Mouse (Mus musculus) cerebellum, postnatal 25 days (tissue): ENCODE results near the gene Eid1.
A peak's percentile ranks its signal among the peaks of the same experiment; 100 is the strongest.

Experiments
- DNase-seq, 2 experiments: peaks; one replicate each; pipeline ENCODE4 v3.0.0; 2021; ENCODE audit warnings: mixed read lengths in 2 of 2

Gene Eid1

DNA sequence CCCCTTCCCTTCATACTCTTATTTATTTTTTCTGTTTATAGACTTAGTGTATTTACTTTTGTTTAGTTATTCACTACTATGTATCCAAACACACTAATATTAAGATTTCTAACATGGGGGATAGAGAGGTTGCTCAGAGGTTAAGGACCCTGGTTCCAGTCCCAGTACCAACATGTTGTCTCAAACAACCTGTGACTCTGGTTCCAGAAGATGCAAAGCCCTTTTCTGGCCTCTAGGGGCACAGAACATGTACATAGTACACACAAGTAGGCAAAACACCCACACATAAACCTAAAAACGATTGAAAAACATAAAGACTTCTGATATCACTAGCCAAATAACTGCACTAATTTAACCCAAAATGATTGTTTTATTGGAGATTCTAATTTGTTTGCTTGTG is 2.0 kb upstream of the Eid1 start:
- DNase-seq, result no peak

DNA sequence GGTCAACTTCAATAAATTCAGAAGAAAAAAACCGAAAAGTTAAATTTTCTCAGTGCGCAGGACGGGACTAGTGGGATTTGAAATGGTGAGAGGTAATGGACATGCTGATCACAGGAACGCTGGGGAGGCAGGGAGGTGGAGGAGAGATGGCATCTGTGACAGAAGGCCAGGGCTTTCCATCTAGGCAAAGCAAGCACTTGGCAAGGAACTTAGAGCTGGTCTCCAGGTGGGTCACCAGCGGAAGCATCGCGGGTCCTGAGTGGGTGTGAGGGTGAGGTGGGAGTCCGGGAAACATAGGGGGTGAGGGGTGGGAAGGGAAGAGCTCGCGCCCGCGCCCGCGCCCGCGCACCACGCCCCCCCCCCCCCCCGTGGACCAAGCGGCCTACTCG is 333 bp upstream of the Eid1 start:
- DNase-seq, result no peak

DNA sequence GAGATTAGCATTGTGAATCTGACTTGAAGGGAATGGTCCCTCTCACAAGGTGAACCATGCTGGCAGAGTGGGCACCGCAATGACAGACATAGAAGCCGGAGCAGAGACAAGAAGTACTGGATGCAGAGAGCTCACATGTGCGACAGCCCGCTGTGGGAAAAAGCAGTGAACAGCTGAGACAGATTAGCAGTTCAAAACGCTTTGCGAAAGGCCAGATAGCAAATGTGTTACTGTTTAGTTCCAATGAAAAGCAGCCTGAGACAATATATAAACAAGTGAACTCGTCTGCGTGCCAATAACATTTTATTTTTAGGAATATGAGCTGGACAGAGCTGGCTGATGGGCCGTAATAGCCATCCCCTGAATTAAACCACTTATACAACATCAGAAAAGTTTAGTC is 8.9 kb downstream of the Eid1 start:
- no peak for DNase-seq

DNA sequence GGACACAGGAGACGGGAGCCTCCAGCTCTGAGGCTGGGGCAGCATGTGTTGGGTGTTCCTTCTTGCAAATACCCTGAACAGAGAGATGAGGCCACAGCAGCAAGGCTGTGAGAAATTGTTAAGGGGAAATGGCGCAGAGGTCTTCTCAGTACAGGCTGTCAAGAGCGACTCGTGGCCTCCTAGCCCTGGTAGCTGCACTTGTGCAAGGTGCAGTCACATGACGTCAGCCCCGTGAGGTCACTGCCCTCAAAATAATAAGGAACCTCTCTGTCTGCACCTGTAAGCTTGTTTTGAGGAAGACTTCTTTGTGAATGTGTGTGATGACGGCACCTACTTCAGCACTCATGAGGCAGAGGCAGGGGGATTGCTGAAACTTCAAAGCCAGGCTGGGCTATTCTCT is 11.0 kb downstream of the Eid1 start:
- DNase-seq, result no peak

DNA sequence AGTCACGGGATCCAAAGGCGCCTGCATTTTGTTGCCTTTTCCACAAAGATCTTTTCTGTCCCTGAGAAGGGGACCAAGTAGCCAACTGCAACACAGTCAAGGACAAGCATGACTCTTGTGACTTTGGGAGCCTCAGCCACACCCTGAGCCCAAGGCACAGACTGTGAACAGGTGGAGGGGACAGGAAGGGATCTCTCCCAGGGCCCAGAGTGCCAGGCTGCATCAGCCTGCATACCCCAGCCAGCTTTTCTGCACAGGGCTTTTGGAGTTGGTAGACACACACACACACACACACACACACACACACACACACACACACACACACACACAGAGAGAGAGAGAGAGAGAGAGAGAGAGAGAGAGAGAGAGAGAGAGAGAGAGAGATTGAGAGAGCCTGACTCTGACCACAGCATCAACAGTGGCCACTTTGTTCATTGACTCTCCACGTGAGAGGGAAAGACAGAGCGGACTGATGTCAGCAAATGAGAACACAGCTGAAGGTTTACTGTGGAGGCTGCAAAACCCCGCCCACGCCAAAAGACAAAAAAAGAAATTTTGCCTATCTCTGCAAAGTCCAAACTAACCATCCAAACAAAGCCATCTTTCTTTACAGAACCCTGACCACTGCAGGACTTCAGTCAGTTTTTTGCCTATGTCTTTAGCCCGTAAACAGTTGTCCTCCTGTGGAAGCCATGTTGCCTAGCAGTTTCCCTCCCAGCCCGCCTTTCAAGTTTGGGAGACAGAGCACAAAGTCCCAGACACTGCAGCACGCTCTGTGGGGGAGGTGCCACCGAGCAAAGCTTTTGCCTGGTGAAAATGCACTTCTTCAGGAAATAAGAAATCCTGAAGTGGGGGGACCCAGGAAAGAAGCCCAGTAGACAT is 11.9 kb downstream of the Eid1 start:
- DNase-seq, result no peak

DNA sequence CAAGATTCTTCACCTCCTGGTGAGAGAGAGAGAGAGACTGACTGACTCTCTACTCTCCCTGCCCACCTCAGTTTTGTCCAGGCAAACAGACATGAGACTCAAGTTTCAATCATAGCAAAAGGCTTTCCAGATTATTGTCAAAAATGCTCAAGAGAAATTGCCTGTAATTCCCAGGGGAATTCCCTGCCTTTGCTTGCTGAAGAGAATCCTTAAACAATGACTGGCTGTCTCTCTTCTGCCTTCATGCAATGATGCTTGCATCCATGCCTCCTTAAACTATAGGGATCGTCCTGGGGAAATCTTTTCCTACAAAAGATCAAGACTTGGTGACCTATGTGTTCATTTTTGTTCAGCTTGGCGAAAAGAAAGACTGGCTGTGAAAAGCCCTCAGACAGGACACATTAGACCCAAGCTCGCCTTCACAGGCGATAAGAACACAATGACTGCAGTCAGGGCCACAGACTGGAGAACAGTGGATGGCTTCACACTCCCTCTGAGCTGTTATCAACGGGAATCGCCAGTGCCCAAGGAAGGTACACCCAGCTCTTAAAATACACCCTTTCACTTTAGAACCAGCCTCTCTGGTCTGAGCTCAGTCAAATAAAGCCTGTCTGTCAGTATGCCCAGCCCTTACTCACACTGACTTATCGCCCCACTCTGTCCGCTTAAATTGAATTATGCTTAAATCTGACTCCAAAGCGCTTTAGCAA is 12.7 kb downstream of the Eid1 start:
- DNase-seq, result no peak

DNA sequence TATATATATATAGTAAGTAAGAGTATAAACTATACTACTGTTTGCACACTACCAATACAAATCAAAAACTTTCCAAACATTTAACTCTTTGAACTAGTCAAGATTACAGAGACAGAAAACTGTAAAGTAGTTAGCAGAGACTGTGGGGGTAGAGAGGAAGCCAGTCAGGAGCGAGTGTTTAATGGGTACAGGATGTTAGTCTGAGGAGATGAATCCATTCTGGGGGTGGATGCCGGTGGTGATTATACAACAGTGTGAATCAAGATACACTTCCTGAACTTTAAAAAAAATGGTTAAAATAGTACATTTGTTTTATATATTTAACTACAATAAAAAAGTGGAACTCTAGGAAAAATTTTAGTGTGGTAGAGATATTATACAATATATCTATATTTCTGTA is 19.1 kb downstream of the Eid1 start:
- DNase-seq, result no peak

DNA sequence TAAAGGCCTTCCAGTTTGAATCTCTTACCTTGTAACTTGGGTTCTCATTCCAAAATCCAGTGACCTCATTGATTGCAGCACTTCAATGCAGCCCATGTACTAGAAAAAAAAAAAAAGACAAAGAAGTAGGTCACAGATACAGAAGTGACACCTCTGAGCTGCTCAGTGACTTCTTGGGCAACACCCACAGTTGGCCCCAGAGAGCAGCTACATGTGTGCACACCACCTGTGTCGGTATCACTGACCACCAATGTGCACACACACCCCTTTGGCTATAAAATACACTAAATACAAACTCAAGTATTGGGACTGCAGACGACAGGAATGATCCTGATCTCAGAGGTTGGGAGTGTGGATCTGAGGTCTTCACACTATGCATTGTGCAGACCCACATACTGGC is 21.9 kb downstream of the Eid1 start:
- DNase-seq, result no peak

DNA sequence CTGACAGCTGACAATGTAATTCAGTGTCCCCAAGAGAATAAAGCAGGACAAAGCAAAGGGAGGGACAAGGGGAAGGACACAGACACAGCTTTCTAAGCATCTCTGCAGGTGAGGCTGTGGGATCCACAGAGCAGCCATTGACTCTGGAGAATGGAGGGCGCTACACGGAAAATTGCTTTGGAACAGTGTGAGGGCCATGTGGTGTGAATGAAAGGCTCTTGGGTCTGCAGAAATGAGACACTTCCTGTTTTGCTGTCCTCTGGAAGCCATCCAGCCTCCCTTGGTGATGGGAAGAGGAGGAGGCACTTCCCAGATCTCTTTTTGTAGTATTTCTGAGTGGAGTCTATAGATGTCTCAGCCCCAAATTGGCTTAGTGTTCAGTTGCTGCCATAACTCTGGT is 23.3 kb downstream of the Eid1 start:
- DNase-seq, result no peak

DNA sequence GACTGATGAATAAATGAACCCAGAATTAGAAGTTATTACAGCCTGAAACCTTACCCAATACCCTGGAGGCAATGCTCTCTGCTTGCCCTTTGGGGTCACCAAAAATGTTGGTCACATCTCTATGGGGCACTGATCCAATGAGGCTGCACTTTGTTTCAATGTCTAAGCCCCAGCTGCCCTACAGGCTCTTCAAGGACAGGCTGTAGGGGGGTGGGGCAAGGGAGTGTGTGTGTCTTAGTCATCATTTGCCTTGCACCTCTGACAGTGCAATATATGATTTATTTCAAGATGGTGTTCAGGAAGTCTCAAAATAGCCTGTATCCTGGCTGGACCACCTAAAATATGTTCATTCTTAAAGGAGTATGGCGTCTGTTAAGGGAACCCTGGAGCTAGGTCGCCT is 28.7 kb downstream of the Eid1 start:
- no peak for DNase-seq

DNA sequence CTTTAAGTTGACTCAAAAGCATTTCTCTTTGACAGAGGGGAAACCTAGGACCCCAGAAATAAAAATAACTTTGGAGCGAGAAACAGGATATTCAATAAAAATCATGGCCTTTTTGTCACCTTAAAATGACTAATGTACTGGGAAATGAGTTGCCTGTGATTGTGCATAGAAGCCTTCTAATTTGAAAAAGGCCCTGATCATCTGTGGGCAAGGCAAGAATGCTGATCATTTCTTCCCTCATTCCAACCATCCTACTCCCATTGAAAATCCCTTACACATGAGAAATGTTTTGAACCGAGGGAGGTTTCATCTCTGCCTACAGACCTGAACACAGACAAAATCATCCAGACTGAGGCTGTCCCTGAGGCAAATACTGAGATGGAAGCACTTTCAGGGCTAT is 30.0 kb downstream of the Eid1 start:
- DNase-seq, result no peak

DNA sequence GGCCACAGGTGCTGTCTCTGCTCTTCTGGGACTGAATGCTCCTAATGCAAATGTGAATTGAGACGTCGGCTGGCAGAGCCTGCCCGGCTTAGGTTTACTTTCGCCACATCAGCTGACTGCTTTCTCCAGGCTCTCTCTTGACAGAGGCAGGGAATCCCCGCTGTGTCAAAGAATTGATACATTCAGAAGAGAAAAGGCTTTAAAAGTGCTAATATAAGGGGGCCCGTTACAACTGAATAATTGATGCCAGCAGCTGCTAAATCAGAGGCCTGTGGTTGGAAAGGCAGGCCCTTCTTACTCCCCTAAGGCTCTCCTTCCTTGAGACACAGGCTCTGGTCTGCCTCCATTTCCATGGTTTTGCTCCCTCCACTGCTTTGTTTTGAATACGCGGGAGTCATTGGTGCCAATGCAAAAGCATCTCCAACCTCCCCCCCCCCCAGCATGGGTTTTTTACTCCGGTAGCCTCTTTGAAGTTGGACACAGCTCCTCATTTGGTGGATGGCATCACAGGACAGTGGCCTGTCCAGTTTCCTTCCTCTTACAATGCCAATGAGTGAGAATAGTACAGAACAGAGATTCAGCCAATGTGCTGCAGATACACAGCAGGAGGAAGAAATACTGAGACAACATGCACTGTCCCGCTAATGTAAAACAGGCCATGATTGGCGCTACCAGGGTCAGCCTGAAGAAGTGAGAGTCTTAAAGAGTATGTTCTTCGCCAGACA is 32.2 kb downstream of the Eid1 start:
- no peak for DNase-seq

DNA sequence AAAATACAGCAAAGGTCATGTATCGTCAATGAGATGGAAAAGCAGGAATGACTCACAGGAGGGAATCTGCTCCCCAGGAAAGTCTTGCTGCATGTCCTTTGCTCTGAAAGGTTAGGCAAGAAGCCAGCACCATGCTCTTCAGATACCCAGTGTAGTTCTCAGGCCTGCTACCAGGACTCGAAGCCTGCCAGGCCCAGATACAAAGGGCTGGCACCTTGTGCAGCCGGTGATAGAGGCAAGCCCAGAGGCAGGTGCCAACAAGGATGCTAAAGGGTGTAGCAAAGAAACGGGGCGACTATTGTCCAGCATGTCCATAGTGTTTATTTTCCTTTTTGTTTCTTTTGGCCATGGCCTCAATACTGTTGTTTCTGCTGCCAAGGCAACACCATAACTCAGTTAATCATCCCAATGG is 33.6 kb downstream of the Eid1 start:
- peak; percentile 13 to 29 for DNase-seq

DNA sequence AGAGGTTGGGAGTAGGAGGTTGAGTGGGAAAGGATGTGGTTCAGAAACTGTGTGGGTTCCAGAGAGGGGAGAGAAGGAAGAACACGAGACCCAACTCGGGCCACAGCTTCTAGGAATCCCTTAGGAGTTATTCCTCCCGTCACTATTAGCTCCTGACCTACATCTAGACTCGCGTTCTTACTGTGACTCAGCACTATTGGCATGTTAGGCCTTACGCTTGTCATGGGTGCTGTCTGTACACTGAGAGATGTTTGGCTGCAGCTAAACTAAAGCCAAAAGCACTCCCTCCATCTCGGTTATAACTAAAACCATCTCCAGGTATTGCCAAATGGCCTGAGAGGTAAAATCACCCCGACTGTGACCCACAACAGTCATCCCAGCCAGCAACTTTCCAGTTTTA is 43.7 kb downstream of the Eid1 start:
- no peak for DNase-seq

DNA sequence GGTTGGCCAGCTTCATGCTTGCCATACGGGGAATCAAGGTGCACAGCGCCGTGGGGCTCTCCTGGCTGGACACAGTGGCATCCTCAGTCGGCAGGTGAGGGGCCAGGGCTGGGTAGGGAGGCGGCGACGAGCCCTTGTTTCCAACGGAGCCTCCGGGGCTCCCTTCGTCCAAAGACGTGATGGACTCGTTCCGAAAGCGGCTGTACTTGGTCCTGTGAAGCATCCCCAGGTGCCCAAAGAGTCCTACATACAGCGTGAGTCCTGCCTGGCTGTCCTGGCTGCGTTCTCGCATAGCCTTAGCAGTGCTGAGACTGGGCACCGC is 50.2 kb downstream of the Eid1 start:
- DNase-seq, result peak in 1 of 2 experiments; percentile 37

DNA sequence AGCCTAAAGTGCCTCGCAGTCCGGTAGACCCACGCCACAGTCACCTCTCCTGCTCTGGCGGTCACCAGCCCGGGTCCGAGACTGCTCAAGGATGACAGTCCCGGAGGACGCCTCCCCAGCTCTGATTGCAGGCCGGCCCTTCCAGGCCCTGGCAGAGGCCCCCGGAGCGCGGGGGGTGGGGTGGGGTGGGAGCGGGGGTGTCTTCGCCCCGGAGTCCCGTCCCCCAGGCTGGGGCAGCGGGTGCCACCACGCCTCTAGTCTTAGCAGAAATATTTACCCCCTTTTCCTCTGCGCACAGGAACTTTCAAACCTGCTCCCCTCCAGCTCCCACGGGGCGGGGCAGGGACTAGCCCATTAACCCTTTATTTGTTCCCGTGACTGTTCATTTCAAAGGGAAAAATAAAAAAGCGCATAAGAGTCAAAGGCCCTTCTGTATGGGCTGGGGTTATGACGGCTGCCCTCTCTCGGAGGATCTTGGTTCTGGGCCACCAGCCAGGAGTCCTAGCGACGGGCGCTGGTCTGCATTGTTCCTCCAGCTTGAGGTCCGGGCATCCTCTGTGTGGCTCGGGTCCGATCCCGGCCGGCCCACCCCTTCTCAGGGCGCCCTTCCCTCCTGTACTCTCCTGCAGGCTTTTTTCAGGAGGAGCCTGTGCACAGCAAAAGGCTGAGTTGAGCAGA is 50.7 kb downstream of the Eid1 start:
- DNase-seq, result peak; percentile 63 to 78

DNA sequence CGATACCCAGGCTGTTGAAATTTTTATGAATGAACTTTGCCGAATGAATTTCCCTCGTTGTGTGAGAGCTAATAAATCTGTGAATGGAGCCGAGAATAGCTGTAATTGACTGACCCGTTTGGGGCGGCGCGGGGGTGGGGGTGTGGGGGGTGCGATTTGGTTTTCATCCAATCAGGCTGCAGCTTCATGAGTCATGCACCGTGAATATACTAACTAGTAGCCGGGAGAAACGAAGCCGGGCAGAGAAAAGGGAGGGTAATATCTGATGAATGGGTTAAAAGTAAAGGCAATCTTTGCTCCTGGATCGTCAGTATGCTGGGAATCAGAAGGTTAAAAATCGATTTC is 51.2 kb downstream of the Eid1 start, which contains the start of gene Shc4:
Gene Shc4 (minus strand): TSS at position 63 of the 345 bp plus-strand sequence.
- peak in 1 of 2 experiments; percentile 72 for DNase-seq
